Mouse (Mus musculus): ENCODE results near the gene Bicra. TPM values are rescaled to one million over a fixed set of nuclear protein-coding genes. Genes with fewer than 3 reads are reported as not detected.
A peak's percentile ranks its signal among the peaks of the same experiment; 100 is the strongest.

Bicra gene
- total and polyA plus RNA-seq, 3 experiments, result 0.81 to 14.1 TPM; not detected in 1

DNA sequence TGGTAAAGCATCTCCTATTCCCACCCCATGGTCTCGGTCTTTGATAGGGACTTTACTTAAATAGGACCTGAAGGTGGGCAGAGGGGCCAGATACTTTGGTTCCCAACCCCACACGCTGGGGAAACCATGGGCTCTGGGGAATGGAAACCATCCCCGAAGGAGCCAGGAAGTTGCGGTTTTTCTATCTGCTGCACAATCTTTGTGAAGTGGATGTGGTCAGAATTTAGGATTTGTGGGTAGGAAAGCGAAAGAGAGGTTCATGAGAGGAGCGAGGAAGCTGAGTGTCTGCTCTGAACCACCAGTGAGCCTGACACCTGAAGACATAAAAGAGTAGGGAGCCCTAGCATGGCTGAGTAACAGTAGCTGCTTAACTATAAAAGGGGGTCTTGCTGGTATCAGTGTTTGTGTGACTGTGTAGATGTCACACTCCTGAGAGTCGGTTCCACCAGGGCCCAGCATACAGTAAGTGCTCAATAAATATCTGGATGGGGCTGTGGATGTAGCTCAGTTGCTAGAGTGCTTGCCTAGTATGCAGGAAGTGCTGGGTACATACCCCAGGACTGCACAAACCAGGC, 98.4 kb downstream of the Bicra start (continued):
- 0 out of 2 replicates have a peak, but pooled peaks have one; percentile 8 for TF ChIP-seq MAZ (IDR thresholded peaks at IDR 0.05; ENCODE audit: low read depth, low read length)
- TF ChIP-seq CHD1 (IDR thresholded peaks at IDR 0.05; ENCODE audit: low read depth, low read length), result no peak
- TF ChIP-seq USF2 (IDR thresholded peaks at IDR 0.05; ENCODE audit: borderline replicate concordance in 1 of 2, insufficient read depth in 1 of 2, low read depth in 1 of 2, low read length in 2 of 2), result no peak
- TF ChIP-seq ZC3H11A (IDR thresholded peaks at IDR 0.05; ENCODE audit: low read depth, low read length), result no peak
- no peak for TF ChIP-seq USF1 (IDR thresholded peaks at IDR 0.05; ENCODE audit: low read depth, low read length)
- TF ChIP-seq BHLHE40 (IDR thresholded peaks at IDR 0.05; ENCODE audit: borderline replicate concordance, low read depth, low read length), result no peak
- peak; percentile 71 for TF ChIP-seq GATA1 (IDR thresholded peaks at IDR 0.05; ENCODE audit: low read depth, low read length)
- no peak for TF ChIP-seq MXI1 (IDR thresholded peaks at IDR 0.05; ENCODE audit: low read depth, low read length)
- TF ChIP-seq HCFC1 (IDR thresholded peaks at IDR 0.05; ENCODE audit: low read depth, low read length), result no peak

DNA sequence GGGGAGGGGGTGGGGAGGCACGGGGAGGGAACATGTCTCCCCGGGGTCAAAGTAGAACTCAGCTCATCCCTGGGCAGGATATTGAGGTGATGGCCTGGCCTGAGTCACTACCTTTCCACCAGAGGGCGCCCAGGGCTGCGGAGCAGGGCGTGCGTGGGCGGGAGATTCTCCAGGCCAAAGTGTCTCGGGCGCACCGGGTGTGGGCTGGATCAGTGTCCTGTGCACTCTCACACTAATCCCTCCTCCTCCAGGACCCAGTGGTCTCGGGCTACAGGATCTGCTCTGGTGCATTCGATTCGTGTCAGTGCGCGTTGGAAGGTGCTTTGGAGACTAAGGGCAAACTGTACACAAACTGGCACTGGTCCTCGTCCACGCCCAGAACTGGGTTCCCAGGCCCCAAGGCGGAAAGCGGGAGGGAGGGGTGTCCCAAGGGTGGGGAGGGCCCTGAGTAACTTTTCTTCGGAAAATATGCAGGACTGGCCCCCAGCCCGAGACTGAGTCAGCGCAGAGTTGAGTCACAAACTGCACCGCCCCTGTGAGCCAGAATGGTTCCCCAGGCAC, 99.3 kb downstream of the Bicra start:
- Histone ChIP-seq H3K4me3 (ENCODE audit: control insufficient read depth in 1 of 2, insufficient read depth in 1 of 2, low read depth in 2 of 2, low read length in 2 of 2) (peak overlapping the region; percentile 23 to 54), H3K36me3 (ENCODE audit: control insufficient read depth in 1 of 2, insufficient read depth in 2 of 2, low read length in 2 of 2) (peaks cover 0 to 55% of the 10 kb centered on the region in 2 experiments; a peak in 2 of 4 replicates), H3K27ac (ENCODE audit: control insufficient read depth, low read depth, low read length) (peak overlapping the region; percentile 97), H3K9ac (ENCODE audit: control insufficient read depth, low read depth, low read length, poor library complexity, severe bottlenecking) (peak overlapping the region; percentile 68), H3K4me1 (ENCODE audit: control insufficient read depth in 1 of 2, insufficient read depth in 2 of 2, low read length in 2 of 2) (peaks cover 7 to 52% of the 10 kb centered on the region in 2 experiments), H3K9me3 (replicated peaks; ENCODE audit: insufficient read depth, low read length) (no peaks in the 10 kb centered on the region), H3K27me3 (ENCODE audit: control insufficient read depth in 1 of 2, insufficient read depth in 2 of 2, low read length in 2 of 2) (no peaks in the 10 kb centered on the region), H3K79me2 (ENCODE audit: control insufficient read depth, insufficient read depth, low read length, poor library complexity) (peaks cover 22% of the 10 kb centered on the region)
- TF ChIP-seq ZNF384 (IDR thresholded peaks at IDR 0.05; ENCODE audit: low read depth, low read length) (no peak), MAZ (IDR thresholded peaks at IDR 0.05; ENCODE audit: low read depth, low read length) (peak; percentile 42; the same call in 1 of the 2 replicates), MAFK (IDR thresholded peaks at IDR 0.05; ENCODE audit: borderline replicate concordance, low read depth, low read length) (no peak), HCFC1 (IDR thresholded peaks at IDR 0.05; ENCODE audit: low read depth, low read length) (0 out of 2 replicates have a peak, but pooled peaks have one; percentile 44), USF2 (IDR thresholded peaks at IDR 0.05; ENCODE audit: borderline replicate concordance in 1 of 2, insufficient read depth in 1 of 2, low read depth in 1 of 2, low read length in 2 of 2) (no peak), MYC (IDR thresholded peaks at IDR 0.05; ENCODE audit: low read depth, low read length) (0 out of 2 replicates have a peak, but pooled peaks have one; percentile 17), TBP (IDR thresholded peaks at IDR 0.05; ENCODE audit: low read depth, low read length) (no peak), MXI1 (IDR thresholded peaks at IDR 0.05; ENCODE audit: low read depth, low read length) (peak; percentile 53; the same call in 1 of the 2 replicates), ETS1 (IDR thresholded peaks at IDR 0.05; ENCODE audit: low read depth, low read length) (0 out of 2 replicates have a peak, but pooled peaks have one; percentile 6), RAD21 (IDR thresholded peaks at IDR 0.05; ENCODE audit: low read depth, low read length) (peak; percentile 47), NELFE (IDR thresholded peaks at IDR 0.05; ENCODE audit: low read depth, low read length) (peak; percentile 46; the same call in 1 of the 2 replicates), SIN3A (IDR thresholded peaks at IDR 0.05; ENCODE audit: low read length) (no peak), POLR2A (IDR thresholded peaks at IDR 0.05; ENCODE audit: control insufficient read depth in 1 of 2, insufficient read depth in 1 of 2, low read depth in 1 of 2, low read length in 2 of 2, poor library complexity in 1 of 2) (peak in 1 of 2 experiments; percentile 32; a peak in 1 of 4 replicates), POLR2AphosphoS2 (IDR thresholded peaks at IDR 0.05; ENCODE audit: low read length) (peak; percentile 34; the same call in 1 of the 2 replicates), CTCF (IDR thresholded peaks at IDR 0.05 in 2 of 3, conservative IDR thresholded peaks at IDR 0.05 in 1 of 3; ENCODE audit: control insufficient read depth in 1 of 3, insufficient read depth in 1 of 3, low read depth in 2 of 3, low read length in 3 of 3, poor library complexity in 1 of 3, severe bottlenecking in 1 of 3) (peak; percentile 64 to 89 (median 77)), TCF12 (IDR thresholded peaks at IDR 0.05; ENCODE audit: low read depth, low read length) (0 out of 2 replicates have a peak, but pooled peaks have one; percentile 16), EP300 (IDR thresholded peaks at IDR 0.05; ENCODE audit: low read depth in 1 of 2, low read length in 2 of 2) (peak in 1 of 2 experiments; percentile 18; a peak in 1 of 4 replicates), SMC3 (IDR thresholded peaks at IDR 0.05; ENCODE audit: low read depth, low read length) (peak; percentile 69)
- DNase-seq (ENCODE audit: low read depth, low spot score), result peak; percentile 88

All from MEL (cell line).